Mouse (Mus musculus): Measurements from ENCODE around the gene Napepld.
"Not testable (repeated sequence)": the region's sequence is repeated elsewhere in the genome, so short reads cannot be mapped to it uniquely, and the experiment has no call there.

The Napepld gene

GRCm38 (mm10) chr5:21701351-21702008 is at the start of gene Napepld:
TSS of gene Napepld (minus strand) at chr5:21701396.
- DNase-seq (ENCODE audit: low spot score), result peak; percentile 100

GRCm38 (mm10) chr5:21745966-21746365 is 44.8 kb upstream of the Napepld start:
- no peak for DNase-seq (ENCODE audit: low spot score)

GRCm38 (mm10) chr5:21744651-21745050 is 43.5 kb upstream of the Napepld start:
- DNase-seq (ENCODE audit: low spot score), result no peak

DNA sequence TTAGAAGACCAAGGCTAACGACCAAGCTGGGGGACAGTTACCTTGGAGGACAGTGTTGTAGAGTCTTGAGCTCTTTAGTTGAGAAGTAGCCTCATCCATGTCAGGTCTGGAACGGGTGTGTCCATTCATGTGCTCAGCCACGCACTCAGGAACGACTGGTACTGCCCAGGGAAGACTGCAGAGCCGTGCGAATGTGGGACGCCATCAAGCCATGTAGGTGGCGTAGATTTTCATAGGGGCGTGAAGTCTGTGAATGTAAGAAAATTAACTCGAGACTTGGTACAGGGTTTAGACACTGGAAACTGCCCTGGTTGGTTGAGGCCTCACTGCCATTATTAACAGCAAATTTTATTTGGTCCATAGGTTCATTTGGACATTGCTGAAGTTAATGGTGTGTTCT is 42.4 kb upstream of the Napepld start:
- DNase-seq (ENCODE audit: low spot score), result no peak

DNA sequence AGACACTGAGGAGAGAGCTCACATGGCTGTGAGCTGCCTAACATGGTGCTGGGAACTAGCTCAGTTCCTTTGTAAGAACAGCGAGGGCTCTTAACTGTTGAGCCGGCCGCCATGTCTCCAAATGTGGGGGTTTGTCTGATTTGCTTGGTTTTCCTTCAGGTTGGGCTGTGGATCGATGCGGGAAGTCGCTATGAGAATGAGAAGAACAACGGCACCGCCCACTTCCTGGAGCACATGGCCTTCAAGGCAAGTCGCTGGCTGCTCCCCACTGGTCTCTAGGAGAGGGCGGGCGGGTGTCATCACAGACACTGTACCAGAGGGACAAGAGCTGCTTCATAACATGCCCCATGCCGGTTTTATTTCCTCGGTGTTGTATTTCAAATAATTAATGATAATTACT is 38.7 kb upstream of the Napepld start:
- no peak for DNase-seq (ENCODE audit: low spot score)

- DNase-seq (ENCODE audit: low spot score), result no peak
These were observed 37.9 kb upstream of the Napepld start for GRCm38 (mm10) chr5:21739120-21739519.

GRCm38 (mm10) chr5:21737620-21738019 is 36.4 kb upstream of the Napepld start:
- DNase-seq (ENCODE audit: low spot score), result no peak

DNA sequence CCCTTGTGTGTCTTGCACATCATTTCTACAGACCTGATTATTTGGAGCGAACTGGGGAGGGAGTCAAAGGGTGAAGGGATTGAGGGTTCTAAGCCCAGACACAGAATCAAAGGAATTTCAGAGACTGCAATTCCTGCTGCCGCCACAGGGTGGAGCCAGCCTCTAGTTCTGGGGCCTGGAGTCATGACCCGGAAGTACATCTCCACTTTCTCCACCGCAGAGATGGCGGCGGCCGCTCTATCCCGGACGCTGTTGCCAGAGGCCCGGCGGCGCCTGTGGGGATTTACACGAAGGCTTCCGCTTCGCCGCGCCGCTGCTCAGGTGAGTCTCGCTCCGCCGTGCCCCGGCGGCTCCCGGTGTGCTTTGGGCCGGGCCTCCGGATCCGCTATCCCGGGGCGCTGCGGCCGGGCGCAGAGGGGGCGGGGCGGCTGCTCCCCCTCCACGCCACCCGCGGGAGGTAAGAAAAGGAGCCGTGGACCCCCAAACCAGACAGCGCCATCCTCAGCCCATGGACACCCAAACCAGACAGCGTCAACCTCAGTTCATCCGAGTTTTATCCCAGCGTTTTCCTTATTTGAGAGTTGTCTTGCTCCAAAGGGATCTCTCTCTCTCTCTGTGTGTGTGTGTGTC is 35.9 kb upstream of the Napepld start, which contains the start of gene Pmpcb:
TSS of gene Pmpcb (plus strand) at position 186 of the 630 bp plus-strand sequence.
- DNase-seq (ENCODE audit: low spot score), result peak; percentile 92

- no peak for DNase-seq (ENCODE audit: low spot score)
These were observed 34.9 kb upstream of the Napepld start for GRCm38 (mm10) chr5:21736046-21736445.

DNA sequence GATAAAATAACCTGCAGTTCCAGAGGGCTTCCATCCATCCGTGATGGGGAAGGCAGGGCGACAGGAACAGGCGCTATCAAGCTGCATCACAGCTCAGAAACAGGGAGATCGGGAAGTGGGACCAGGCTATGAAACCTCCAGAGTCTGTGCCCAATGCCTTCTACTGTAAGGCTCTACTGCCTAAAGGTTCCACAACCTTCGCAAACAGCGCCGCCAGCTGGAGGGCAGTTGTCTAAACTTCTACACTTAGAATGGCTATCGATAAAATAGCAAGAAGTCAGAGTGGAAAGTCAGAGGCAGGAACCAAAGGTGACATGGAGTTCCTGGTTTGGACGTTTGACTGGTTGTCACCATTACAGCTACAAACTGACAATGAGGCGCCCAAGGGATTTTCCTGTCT is 34.4 kb upstream of the Napepld start:
- peak; percentile 94 for DNase-seq (ENCODE audit: low spot score)

DNA sequence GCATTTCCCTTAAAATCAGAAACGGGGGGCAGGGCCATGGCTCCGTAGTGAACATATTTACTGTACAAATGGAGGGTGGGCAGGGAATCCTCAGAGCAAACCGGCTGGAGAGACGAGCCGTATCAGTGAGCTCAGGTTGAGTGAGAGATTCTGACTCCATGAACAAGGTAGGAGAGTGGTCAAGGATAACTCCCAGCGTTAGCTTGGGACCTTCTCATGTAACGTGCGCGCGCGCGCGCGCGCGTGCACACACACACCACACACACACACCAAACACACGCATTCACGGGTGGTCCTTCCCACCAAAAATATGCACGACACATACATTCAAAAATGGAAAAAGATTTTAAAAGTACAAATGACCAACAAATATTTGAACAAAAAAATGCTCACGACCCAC is 33.9 kb upstream of the Napepld start:
- DNase-seq (ENCODE audit: low spot score), result no peak

DNA sequence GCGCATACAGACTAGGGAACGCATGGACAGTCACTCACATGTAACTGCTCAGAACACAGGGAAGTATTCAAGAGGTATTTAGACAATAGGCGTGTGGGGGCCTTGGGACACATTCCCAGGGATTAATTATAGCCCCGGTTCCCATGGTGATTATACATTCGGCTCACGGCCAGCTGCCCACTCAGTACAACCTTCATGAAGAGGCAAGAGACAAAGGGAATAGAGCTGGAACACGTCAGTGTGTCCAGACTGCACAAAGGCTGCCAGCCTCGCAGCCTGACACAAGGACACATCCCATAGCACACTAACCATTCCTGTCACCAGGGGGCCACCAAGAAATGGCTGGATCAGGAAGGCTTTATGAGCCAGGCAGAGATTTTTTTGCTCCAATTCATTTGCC is 31.7 kb upstream of the Napepld start:
- peak; percentile 83 for DNase-seq (ENCODE audit: low spot score)

GRCm38 (mm10) chr5:21732177-21732911 is 31.1 kb upstream of the Napepld start:
- no peak for DNase-seq (ENCODE audit: low spot score)

DNA sequence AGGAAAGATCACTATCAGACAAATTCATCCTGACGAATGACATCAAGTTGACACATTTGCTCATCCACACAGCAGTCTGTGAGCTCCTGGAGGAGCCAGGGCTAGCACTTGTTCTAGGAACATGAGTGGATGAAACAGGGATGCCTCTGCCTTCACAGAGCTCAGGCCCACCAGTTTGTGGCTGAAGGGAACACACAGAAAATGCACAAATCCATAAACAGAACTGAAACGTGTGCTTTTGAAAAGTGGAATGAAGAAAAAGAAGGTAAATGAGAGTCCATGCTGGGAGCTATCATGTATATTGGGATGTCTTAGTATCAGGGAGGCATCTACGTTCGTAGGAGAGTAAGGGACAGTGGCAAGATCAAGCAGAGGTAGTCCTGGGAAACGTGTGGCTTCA is 27.9 kb upstream of the Napepld start:
- no peak for DNase-seq (ENCODE audit: low spot score)

GRCm38 (mm10) chr5:21724872-21725271 is 23.7 kb upstream of the Napepld start:
- DNase-seq (ENCODE audit: low spot score), result no peak

GRCm38 (mm10) chr5:21724427-21724826 is 23.2 kb upstream of the Napepld start:
- DNase-seq (ENCODE audit: low spot score), result no peak

- no peak for DNase-seq (ENCODE audit: low spot score)
These were observed 18.0 kb upstream of the Napepld start for GRCm38 (mm10) chr5:21719209-21719608.

- no peak for DNase-seq (ENCODE audit: low spot score)
These were observed 17.4 kb upstream of the Napepld start for GRCm38 (mm10) chr5:21718546-21718945.

DNA sequence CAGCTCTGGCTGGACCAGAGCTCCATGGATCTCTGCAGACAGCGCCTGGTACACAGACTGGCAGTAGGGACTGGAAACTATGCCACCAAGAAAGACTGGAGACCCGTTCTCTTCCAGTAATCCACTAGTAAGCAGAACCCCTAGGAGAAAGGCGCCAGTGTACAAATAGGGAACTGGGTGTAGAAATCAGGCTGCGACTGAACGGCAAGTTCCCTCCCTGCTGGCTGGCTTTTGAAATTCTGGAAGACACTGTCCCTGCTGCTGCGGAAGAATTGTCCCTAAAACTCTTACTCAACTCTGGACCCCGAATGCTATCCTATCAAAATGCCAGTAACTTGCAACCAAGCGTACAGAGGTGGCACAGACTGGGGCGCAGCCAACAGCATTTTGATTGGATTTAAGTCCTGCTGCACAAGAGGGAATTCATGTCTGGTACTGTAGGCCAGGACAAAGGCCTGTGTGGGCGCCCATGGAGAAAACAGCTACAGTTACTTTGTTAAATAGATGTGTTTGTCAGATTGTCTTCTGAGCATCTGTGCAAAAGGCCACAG is 16.0 kb upstream of the Napepld start:
- no peak for DNase-seq (ENCODE audit: low spot score)

- DNase-seq (ENCODE audit: low spot score), result no peak
These were observed 13.3 kb upstream of the Napepld start for GRCm38 (mm10) chr5:21714447-21714846.

DNA sequence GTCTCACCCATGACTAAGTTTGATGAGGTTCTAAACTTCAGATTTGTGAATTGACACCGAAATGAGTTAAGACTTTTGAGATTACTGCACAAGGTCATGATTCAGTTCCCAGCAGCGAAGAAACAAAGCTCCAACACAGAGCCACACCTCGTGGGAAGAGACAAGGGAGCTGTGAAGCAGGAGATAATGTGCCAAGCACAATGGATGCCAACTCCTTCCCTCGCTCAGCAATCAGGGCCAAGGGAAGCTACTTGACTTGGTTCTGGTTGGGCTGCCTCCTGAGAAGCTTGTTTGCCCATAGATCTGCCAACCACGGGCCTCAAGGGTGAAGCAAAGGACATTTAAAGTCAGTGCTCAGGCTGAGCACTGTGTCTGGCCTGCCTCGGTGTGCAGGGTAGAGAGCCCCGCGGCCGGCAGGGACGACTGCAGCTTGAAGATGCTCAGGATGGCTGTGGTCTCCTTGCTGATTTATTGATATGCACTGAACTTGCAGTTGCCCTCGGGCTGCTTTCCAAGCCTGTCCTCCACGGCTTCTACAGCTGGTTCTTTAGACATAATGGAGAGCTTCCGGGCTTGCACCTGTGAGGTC is 11.0 kb upstream of the Napepld start:
- DNase-seq (ENCODE audit: low spot score), result peak; percentile 45

DNA sequence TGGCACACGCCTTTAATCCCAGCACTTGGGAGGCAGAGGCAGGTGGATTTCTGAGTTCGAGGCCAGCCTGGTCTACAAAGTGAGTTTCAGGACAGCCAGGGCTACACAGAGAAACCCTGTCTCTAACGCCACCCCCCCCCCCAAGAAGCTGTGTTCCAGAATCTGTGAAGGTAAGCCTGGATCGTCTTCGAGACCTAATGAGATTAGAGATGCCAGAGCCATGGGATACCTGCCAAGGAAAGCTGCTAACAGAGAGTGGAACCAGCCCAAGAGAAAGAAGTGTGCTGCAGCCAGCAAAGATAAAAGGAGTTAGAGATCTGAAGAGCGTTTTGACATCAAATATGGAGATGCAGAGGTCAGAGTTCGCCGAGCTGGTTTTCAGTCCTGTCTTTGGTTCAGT is 6.8 kb upstream of the Napepld start:
- DNase-seq (ENCODE audit: low spot score), result not testable (repeated sequence)

All from testis, postnatal 10 days (tissue).